Mouse (Mus musculus): ENCODE results near the gene Cald1.

DNA sequence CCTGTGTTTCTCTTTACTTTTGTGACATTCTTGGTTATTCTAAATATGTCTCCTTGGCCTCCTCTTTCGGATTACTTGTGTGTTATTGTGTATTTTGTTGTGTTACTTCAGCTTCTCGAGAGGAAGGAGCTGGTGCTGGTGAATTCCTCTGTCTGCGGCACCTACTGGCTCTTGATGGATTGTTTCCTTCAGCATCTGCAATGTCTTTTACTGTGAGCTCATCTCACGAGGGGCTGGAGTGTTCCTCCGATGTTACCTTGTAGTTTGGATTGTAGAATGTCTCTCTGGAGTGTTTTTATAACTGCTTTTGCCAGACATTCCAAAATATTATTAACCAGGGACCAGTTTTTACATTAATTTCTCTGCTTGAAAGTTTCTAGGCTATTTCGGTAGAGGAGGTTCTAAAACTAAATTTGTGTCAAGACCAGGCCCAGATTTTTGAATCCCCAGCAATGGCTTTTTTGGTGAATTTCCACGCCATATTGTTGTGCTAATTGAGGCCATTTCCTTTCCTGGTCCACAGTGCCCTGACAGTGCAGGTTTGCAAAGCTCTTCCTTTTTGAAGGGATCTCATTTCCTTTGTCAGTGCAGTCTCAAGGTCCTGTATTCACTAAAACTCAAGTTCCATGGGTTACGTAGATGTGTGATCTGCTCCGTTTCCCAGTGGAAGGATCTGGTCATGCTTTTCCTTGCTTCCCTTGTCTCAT is 43.9 kb upstream of the Cald1 start:
- TF ChIP-seq CTCF (IDR thresholded peaks at IDR 0.05; ENCODE audit: control insufficient read depth, insufficient read depth, insufficient replicate concordance, low read depth, low read length) (no peak), POLR2A (IDR thresholded peaks at IDR 0.05; ENCODE audit: control insufficient read depth, low read depth, low read length) (no peak)
